Mouse (Mus musculus): ENCODE results near the gene Unc45b. TPM values are rescaled to one million over a fixed set of nuclear protein-coding genes. Genes with fewer than 3 reads are reported as not detected.

The Unc45b gene
- polyA plus RNA-seq, 1 experiment, result 7.1 TPM

GRCm38 (mm10) chr11:82890342-82890762 is 20.0 kb upstream of the Unc45b start, which contains the start of gene Rad51d:
Rad51d (minus strand) TSS chr11:82890614.
- H3K4me1 ChIP-seq (replicated peaks; ENCODE audit: control insufficient read depth, insufficient read depth, low read length), result peaks cover 19% of the 10 kb centered on the region
- TF ChIP-seq POLR2A (IDR thresholded peaks at IDR 0.05; ENCODE audit: control insufficient read depth, extremely low read depth, insufficient read depth, low read length, poor library complexity), result peak; percentile 75; the same call in 1 of the 2 replicates
- TF ChIP-seq CTCF (IDR thresholded peaks at IDR 0.05; ENCODE audit: borderline replicate concordance, control insufficient read depth, extremely low read depth, insufficient read depth, low read length, poor library complexity), result peak; percentile 94
- H3K27ac ChIP-seq (ENCODE audit: control insufficient read depth, insufficient read depth, low read length), result peak within 1 kb of the TSS; percentile 63
- WGBS, result under 1% methylated on average over 26 of the region's 26 CpGs
- peak; percentile 96 for DNase-seq
- H3K4me3 ChIP-seq (ENCODE audit: control insufficient read depth, insufficient read depth, low read length), result peak within 1 kb of the TSS; percentile 88
- no peaks in the 10 kb centered on the region for H3K27me3 ChIP-seq (ENCODE audit: control insufficient read depth, insufficient read depth, low read length)
- no peaks in the 10 kb centered on the region for H3K36me3 ChIP-seq (ENCODE audit: control insufficient read depth, insufficient read depth, low read length)

- H3K4me3 ChIP-seq (ENCODE audit: control insufficient read depth, insufficient read depth, low read length), result no peak within 1 kb of the TSS
- H3K27ac ChIP-seq (ENCODE audit: control insufficient read depth, insufficient read depth, low read length), result peak within 1 kb of the TSS; percentile 81
- H3K36me3 ChIP-seq (ENCODE audit: control insufficient read depth, insufficient read depth, low read length), result no peaks in the 10 kb centered on the region
- TF ChIP-seq POLR2A (IDR thresholded peaks at IDR 0.05; ENCODE audit: control insufficient read depth, extremely low read depth, insufficient read depth, low read length, poor library complexity) (no peak), CTCF (IDR thresholded peaks at IDR 0.05; ENCODE audit: borderline replicate concordance, control insufficient read depth, extremely low read depth, insufficient read depth, low read length, poor library complexity) (no peak)
- H3K4me1 ChIP-seq (replicated peaks; ENCODE audit: control insufficient read depth, insufficient read depth, low read length), result peaks cover 19% of the 10 kb centered on the region
- DNase-seq, result peak; percentile 52
- no peaks in the 10 kb centered on the region for H3K27me3 ChIP-seq (ENCODE audit: control insufficient read depth, insufficient read depth, low read length)
- 27% methylated on average over 7 of the region's 7 CpGs for WGBS
These were observed 18.4 kb upstream of the Unc45b start, which contains the start of gene Fndc8 for GRCm38 (mm10) chr11:82891936-82892335. Fndc8 (plus strand) TSS chr11:82892124.

GRCm38 (mm10) chr11:82897478-82897877 is 12.9 kb upstream of the Unc45b start:
- H3K4me3 ChIP-seq (ENCODE audit: control insufficient read depth, insufficient read depth, low read length), result no peak overlapping the region

GRCm38 (mm10) chr11:82899720-82900119 is 10.6 kb upstream of the Unc45b start:
- TF ChIP-seq POLR2A (IDR thresholded peaks at IDR 0.05; ENCODE audit: control insufficient read depth, extremely low read depth, insufficient read depth, low read length, poor library complexity), result no peak
- no peak for TF ChIP-seq CTCF (IDR thresholded peaks at IDR 0.05; ENCODE audit: borderline replicate concordance, control insufficient read depth, extremely low read depth, insufficient read depth, low read length, poor library complexity)
- Histone ChIP-seq H3K27ac (ENCODE audit: control insufficient read depth, insufficient read depth, low read length) (no peak overlapping the region), H3K36me3 (ENCODE audit: control insufficient read depth, insufficient read depth, low read length) (peaks cover 32% of the 10 kb centered on the region), H3K4me1 (replicated peaks; ENCODE audit: control insufficient read depth, insufficient read depth, low read length) (no peaks in the 10 kb centered on the region), H3K4me3 (ENCODE audit: control insufficient read depth, insufficient read depth, low read length) (no peak overlapping the region), H3K27me3 (ENCODE audit: control insufficient read depth, insufficient read depth, low read length) (no peaks in the 10 kb centered on the region)
- no peak for DNase-seq
- WGBS, result 94% methylated on average over 5 of the region's 5 CpGs

More at GRCm38 (mm10) chr11:82897478-82897877, 12.9 kb upstream of the Unc45b start:
- H3K36me3 ChIP-seq (ENCODE audit: control insufficient read depth, insufficient read depth, low read length), result peaks cover 20% of the 10 kb centered on the region
- H3K27me3 ChIP-seq (ENCODE audit: control insufficient read depth, insufficient read depth, low read length), result no peaks in the 10 kb centered on the region
- 93% methylated on average over 10 of the region's 10 CpGs for WGBS
- no peak for DNase-seq
- TF ChIP-seq POLR2A (IDR thresholded peaks at IDR 0.05; ENCODE audit: control insufficient read depth, extremely low read depth, insufficient read depth, low read length, poor library complexity), result no peak
- TF ChIP-seq CTCF (IDR thresholded peaks at IDR 0.05; ENCODE audit: borderline replicate concordance, control insufficient read depth, extremely low read depth, insufficient read depth, low read length, poor library complexity), result no peak
- H3K27ac ChIP-seq (ENCODE audit: control insufficient read depth, insufficient read depth, low read length), result no peak overlapping the region
- H3K4me1 ChIP-seq (replicated peaks; ENCODE audit: control insufficient read depth, insufficient read depth, low read length), result peaks cover under 1% of the 10 kb centered on the region

GRCm38 (mm10) chr11:82901606-82902310 is 8.6 kb upstream of the Unc45b start:
- Histone ChIP-seq H3K36me3 (ENCODE audit: control insufficient read depth, insufficient read depth, low read length) (peaks cover 32% of the 10 kb centered on the region), H3K4me3 (ENCODE audit: control insufficient read depth, insufficient read depth, low read length) (no peak overlapping the region), H3K27ac (ENCODE audit: control insufficient read depth, insufficient read depth, low read length) (no peak overlapping the region), H3K4me1 (replicated peaks; ENCODE audit: control insufficient read depth, insufficient read depth, low read length) (no peaks in the 10 kb centered on the region), H3K27me3 (ENCODE audit: control insufficient read depth, insufficient read depth, low read length) (no peaks in the 10 kb centered on the region)
- TF ChIP-seq CTCF (IDR thresholded peaks at IDR 0.05; ENCODE audit: borderline replicate concordance, control insufficient read depth, extremely low read depth, insufficient read depth, low read length, poor library complexity) (no peak), POLR2A (IDR thresholded peaks at IDR 0.05; ENCODE audit: control insufficient read depth, extremely low read depth, insufficient read depth, low read length, poor library complexity) (no peak)
- WGBS, result 94% methylated on average over 20 of the region's 20 CpGs
- DNase-seq, result no peak

- TF ChIP-seq CTCF (IDR thresholded peaks at IDR 0.05; ENCODE audit: borderline replicate concordance, control insufficient read depth, extremely low read depth, insufficient read depth, low read length, poor library complexity) (no peak), POLR2A (IDR thresholded peaks at IDR 0.05; ENCODE audit: control insufficient read depth, extremely low read depth, insufficient read depth, low read length, poor library complexity) (no peak)
- DNase-seq, result no peak
- H3K27me3 ChIP-seq (ENCODE audit: control insufficient read depth, insufficient read depth, low read length), result no peaks in the 10 kb centered on the region
- WGBS, result 71% methylated on average over 8 of the region's 8 CpGs
- no peak overlapping the region for H3K27ac ChIP-seq (ENCODE audit: control insufficient read depth, insufficient read depth, low read length)
- H3K4me3 ChIP-seq (ENCODE audit: control insufficient read depth, insufficient read depth, low read length), result no peak overlapping the region
- H3K4me1 ChIP-seq (replicated peaks; ENCODE audit: control insufficient read depth, insufficient read depth, low read length), result peaks cover 10% of the 10 kb centered on the region
- peaks cover 32% of the 10 kb centered on the region for H3K36me3 ChIP-seq (ENCODE audit: control insufficient read depth, insufficient read depth, low read length)
These were observed 5.4 kb upstream of the Unc45b start for GRCm38 (mm10) chr11:82904952-82905351.
